Mouse (Mus musculus): ENCODE results near the gene Psmd4.
"Not testable (repeated sequence)": the region's sequence is repeated elsewhere in the genome, so short reads cannot be mapped to it uniquely, and the experiment has no call there.

Psmd4 gene

DNA sequence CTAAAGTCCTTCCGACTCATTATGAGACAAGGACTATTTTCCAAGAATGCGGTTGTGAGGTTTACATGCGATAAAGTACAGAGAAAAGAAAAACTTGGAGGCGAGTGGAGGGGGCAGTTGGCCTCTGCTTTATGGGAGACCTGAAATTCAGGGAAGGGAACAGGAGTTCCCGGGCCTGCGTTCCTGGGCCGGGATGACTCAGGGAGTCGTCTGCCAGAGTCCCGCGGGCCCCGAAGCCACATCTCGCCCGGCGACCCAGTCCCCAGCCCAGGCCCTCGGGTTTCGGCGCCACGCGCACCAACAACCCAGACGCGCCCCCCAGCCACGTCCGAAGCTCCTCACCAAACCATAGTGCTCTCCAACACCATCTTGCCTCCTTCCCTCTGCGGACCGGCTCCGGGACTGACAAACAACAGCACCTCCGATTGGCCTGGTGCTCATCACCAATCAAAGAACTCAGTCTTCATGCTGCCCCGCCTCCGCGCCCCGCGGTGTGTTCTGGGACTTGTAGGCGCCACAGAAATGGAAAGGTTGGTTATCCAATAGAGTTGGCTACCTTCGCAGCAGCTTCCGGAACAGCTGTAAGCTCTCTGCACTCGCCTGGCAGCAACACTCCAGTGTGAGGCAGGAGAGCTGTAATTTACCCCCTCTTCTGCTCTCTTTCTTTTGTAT lies at the start of gene Psmd4:
Psmd4 (minus strand) TSS at position 449 of the 672 bp plus-strand sequence.
- DNase-seq (ENCODE audit: low spot score in 2 of 2) = peak; percentile 97 to 99

DNA sequence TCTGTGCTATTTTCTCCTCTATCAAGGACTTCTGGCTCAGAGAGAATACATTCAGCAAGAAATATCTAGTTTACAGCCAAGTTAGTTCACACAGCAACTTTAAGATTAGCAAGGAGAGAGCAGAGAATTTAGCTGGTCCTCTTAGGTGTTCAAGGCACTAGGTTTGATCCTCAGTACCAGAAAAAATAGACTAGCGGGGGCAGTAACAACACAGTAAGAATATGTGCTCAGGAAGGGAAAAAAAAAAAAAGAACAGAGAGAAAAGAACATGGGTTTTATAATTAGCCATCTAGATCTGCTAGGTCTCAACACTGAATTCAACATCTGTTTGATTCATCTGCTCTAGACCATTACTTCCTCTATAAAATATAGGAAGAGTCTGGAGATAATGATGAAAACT lies 45.7 kb upstream of the Psmd4 start:
- no peak for DNase-seq (ENCODE audit: low spot score in 2 of 2)

DNA sequence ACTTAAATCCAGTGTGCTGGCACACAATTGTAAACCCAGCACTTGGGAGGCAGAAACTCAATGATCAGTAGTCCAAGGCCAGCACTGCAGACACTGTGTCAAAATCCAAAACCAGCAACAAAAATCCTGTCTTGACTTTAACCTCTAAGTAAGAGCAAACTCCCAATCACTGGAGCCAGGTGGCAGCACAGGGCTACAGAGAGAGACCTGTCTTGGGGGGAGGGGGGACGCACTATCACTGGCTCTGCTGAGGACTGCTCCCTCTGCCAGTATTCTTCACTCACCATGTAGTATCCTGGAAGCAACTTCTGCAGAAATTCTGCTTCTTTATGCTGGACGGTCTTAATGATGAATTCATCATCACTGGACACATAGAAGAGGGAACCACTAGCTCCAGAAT lies 29.2 kb upstream of the Psmd4 start:
- no peak for DNase-seq (ENCODE audit: low spot score in 2 of 2)

- DNase-seq (ENCODE audit: low spot score in 2 of 2) = peak; percentile 32 to 38
Measured at GRCm38 (mm10) chr3:95066570-95066969, 24.2 kb upstream of the Psmd4 start.

DNA sequence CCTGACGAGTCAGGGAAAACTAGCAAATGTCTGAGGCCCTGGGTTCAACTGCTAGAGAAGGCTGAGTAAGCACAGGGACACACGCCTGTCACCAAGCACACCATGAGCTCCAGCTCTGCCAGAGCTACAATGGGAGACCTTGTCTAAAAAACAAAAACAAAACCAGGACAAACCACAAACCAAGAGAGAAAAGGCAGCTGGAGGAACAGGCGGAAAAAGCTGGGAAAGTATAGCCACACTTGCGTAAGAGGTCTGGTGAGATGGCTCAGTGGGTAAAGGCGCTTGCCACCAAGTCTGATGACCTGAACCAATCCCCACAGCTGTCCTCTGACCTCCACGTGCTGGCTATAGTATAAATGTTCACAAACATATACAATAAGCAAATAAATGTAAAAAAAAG lies 23.7 kb upstream of the Psmd4 start:
- DNase-seq (ENCODE audit: low spot score in 2 of 2) = no peak

DNA sequence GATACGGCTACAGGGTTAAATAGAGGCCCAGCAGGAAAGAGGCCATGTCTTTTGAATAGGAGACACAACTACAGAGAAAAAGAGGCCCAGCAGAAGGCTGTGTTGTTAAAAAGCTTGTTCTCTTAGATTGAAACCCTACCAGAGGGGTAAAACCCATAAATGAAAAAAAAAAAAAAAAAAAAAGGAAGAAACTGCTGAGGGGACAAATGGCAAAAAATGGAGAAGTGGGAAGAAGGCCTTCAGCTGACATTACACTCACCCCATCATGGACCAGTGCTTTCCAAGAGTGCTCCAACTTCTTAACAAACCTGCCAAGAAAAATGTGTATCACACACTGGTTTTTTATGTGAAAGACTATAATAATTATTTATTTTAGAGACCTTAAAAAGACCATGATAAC lies 23.1 kb upstream of the Psmd4 start:
- no peak for DNase-seq (ENCODE audit: low spot score in 2 of 2)

DNA sequence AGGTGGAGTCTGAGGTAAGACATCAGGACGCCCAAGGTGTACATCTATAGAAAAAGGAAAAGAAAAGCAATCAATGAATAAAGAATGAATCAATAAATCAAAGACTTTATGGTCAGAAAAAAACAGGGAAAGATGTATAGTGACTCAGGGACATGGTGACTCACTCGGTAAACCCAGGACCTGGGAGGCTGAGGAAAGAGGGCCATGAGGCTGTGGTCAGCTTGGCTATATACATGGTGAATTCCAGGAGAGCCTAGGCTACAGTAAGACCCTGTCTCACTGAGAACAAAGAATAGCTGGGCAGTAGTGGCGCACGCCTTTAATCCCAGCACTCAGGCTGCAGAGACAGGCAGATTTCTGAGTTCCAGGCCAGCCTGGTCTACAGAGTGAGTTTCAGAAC lies 21.3 kb upstream of the Psmd4 start:
- DNase-seq (ENCODE audit: low spot score in 2 of 2) = no peak

DNA sequence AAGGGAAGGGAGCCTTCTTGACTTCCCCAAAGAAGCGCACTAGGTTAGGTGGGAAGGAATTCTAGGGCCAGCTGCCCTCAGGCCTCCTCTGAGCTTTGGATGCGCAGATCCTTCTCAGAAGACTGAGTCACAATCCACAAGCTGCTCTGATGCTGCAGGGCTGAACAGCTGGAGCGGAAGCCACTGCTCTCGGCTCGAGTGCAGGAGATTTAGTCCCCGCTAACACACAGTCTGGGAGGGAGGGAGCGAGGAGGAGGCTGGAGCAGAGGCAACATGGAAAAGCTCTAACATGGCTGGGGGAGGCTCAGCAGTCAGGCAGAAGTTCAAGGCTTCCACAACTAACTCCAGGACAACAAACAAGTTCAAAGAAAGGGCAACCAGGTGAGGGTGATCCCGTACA lies 15.7 kb upstream of the Psmd4 start:
- DNase-seq (ENCODE audit: low spot score in 2 of 2) = no peak

- DNase-seq (ENCODE audit: low spot score in 2 of 2) = no peak
Measured at GRCm38 (mm10) chr3:95056275-95056674, 13.9 kb upstream of the Psmd4 start.

DNA sequence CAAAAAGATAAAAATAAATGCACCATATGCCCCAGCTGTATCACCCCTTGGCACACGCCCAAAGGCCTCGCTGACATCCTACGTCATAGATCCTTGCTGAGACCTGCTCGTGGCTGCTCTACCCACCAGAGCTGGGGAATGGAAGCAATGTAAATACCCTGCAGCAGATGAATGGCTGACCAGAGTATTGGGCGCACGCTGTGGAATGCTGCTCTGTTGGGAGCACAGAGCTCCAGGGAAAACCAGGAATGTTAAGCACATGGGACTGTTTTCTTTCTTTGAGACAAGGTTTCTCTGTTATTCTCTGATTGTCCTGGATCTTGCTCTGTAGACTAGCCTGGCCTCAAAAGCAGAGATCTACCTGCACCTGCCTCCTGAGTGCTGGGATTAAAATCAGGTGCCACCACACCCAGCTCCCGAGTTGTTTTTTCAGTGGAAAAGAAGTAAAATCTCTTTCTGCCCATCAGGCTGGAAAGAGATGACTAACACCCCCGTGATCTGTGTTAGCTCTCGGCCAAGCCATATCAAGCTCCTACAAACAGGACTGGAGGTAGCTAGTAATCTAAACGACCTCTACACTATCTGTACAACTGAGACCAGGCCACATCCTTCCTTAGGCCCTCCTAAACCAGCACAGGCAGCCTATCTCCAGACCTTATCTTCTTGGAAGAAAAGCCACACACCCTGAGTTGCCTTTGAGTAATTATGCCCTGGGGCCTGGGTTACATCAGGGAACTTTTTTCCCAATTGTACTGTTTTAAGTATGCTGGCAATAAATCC lies 12.3 kb upstream of the Psmd4 start:
- DNase-seq (ENCODE audit: low spot score in 2 of 2) = peak in 1 of 2 experiments; percentile 30

GRCm38 (mm10) chr3:95053701-95054100 lies 11.3 kb upstream of the Psmd4 start:
- DNase-seq (ENCODE audit: low spot score in 2 of 2) = no peak

DNA sequence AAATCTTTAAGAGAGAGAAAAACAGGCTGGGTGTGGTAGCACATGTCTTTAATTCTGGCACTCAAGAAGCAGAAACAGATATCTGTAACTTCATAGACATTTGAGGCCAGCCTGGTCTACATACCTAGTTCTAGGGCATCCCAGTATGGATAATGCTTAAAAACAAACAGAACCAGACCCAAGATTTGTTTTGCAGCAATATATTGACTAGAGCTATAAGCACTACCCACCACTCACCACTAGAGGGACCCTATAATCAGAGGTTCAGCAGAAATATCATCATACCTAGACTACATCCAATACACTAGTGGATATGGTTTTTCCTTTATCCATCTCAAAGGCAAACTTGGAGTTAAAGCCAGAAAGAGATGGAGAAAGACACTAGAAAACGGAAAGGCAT lies 10.5 kb upstream of the Psmd4 start:
- no peak for DNase-seq (ENCODE audit: low spot score in 2 of 2)

DNA sequence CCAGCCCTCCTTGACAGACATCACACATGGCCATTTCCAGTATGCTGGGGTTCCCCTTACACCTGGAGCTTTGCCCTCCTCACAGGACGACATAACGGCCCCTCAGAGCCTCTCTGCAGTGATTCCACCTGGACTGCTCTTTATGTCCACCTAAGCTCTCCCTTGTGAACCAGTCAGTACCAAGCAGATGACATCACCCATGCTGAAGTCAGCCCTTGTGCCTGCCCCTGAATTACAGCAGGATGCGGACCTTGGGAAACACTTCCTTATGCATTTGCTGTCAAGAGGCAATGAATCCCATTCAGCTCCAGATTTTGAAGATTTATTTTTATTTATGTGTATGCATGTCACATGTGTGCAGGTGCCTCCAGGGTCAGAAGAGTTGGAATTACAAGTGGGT lies 5.5 kb upstream of the Psmd4 start:
- no peak for DNase-seq (ENCODE audit: low spot score in 2 of 2)

DNA sequence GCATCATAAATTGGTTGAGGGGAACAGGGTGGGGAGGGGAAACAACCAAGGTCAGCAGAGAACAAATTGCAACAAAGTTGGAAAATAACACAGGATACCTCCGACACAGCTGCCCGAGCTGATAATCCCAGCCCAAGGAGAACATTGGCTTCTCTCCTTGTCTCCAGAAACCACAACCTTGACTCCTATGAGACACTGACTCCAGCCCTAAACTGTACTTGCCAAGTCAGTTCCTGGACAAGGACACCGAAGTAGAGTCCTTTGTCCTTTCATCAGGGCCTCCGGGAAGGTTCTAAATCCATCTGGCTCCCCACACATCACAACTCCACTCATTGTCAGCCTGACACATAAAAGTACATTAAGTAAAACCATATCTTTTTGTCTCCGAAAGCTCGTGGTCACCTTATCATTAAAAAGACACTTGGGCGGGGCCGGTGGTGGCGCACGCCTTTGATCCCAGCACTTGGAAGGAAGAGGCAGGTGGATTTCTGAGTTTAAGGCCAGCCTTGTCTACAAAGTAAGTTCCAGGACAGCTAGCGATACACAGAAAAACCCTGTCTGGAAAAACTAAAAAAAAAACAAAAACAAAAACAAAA lies 4.1 kb upstream of the Psmd4 start:
- DNase-seq (ENCODE audit: low spot score in 2 of 2) = no peak

DNA sequence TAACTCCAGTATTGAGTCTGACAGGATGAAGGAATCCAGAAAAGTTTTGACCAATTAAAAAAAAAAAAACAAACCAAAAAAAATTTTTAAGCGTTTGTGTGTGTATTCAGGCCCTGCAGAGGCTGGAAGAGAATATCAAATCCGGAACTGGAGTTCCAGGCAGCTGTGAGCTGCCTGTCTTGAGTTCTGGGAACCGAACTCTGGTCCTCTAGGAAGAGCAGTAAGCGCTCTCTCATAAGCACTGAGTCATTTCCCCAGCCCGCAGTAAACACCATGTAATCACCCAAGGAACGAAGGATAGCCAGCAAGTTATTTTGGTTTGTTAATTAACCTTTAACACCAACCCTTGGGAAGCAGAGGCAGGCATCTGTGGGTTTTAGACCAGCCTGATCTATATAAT lies 837 bp upstream of the Psmd4 start:
- DNase-seq (ENCODE audit: low spot score in 2 of 2) = no peak

DNA sequence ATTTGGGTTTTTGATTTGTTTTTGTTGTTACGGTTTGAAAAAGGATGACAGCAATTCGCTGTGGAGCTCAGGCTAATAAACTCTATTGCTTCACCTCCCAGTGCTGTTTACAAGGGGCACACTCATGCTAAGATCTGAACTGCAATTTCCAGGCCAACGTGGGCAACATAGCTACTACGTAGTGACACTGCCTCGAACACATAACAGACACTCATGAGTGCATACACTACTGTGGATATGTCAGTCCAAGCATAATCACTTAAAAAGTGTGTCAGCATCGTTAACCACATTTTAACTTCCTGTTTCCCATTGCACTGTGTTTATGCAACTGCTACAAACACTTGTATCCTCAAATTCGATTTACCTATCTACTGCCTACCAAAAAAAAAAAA lies 420 bp upstream of the Psmd4 start:
- no peak for DNase-seq (ENCODE audit: low spot score in 2 of 2)

GRCm38 (mm10) chr3:95041625-95042024 lies 789 bp downstream of the Psmd4 start:
- DNase-seq (ENCODE audit: low spot score in 2 of 2) = no peak

- no peak for DNase-seq (ENCODE audit: low spot score in 2 of 2)
Measured at GRCm38 (mm10) chr3:95029953-95030352, 12.5 kb downstream of the Psmd4 start.

DNA sequence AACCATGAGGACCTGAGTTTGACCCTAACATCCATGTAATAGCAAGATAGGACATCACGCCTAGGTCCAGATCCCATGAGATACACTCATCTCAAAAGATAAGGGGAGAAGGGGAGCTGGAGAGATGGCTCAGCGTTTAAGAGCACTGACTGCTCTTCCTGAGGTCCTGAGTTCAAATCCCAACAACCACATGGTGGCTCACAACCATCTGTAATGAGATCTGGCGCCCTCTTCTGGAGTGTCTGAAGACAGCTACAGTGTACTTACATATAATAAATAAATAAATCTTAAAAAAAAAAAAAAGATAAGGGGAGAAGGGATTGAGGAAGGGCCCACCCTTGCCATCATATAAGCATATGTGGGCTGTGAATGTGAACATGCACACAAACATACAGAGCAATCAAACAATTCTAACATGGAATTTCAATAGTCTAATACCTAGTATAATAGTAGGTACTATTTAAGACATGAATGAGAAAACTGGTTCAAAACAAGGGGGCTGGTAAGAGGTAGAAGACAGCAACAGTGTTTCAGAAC lies 13.1 kb downstream of the Psmd4 start:
- DNase-seq (ENCODE audit: low spot score in 2 of 2) = not testable (repeated sequence)

GRCm38 (mm10) chr3:95028603-95029002 lies 13.8 kb downstream of the Psmd4 start:
- no peak for DNase-seq (ENCODE audit: low spot score in 2 of 2)

GRCm38 (mm10) chr3:95027701-95028100 lies 14.7 kb downstream of the Psmd4 start:
- DNase-seq (ENCODE audit: low spot score in 2 of 2) = no peak

DNA sequence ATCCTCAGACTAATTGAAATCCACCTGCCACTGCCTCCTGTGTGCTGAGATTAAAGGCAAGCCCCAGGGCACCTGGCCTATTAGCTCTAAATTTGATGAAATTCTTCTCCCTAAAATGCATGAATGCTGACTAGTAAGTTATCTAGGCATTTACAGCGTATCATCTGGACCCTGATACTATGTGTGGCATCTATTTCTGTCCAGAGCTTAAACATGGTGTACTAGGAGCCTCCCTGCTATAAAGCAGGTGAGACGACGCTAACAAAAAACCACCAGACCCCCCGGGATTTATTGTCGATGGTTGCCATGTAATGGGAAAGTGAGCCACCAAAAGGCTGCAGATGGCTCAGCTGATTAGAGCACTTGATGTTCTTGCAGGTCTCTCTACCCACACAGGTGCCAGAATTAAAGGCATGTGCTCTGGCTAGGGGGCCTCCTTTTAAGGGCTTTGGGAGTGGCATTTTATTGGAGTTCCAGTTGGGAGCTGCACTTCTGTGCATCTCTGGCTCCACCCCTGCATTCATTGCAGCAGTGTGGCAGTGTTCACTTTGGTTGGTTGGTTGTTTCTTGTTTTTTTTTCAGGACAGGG lies 15.3 kb downstream of the Psmd4 start:
- no peak for DNase-seq (ENCODE audit: low spot score in 2 of 2)

All from urinary bladder, postnatal 36 days (tissue).